Mouse (Mus musculus) small intestine, adult 2 months (tissue): ENCODE measurements at regions not wholly inside any gene's neighbourhood (a gene's known extent, or its start where the extent isn't known, plus 50 kb on each side); places are given as distances from the start of the nearest gene placed in this dataset.

ENCODE experiments used
- H3K27ac ChIP-seq: fragments of 200-500 bp; 2 replicates; pipeline ENCODE4 v1.5.1; 2012; ENCODE audit warnings: low read depth, low read length, control low read depth, inconsistent platforms; ENCODE audit not compliant: insufficient read depth
- H3K27me3 ChIP-seq: fragments of 200-500 bp; 2 replicates; pipeline ENCODE4 v1.6.1; 2012; ENCODE audit warnings: mild to moderate bottlenecking, moderate library complexity, low read length, inconsistent platforms; ENCODE audit not compliant: control insufficient read depth, insufficient read depth
- H3K36me3 ChIP-seq: fragments of 200-500 bp; 2 replicates; pipeline ENCODE4 v1.6.1; 2012; ENCODE audit warnings: mild to moderate bottlenecking, low read length, control low read depth, inconsistent platforms; ENCODE audit not compliant: control insufficient read depth, insufficient read depth
- H3K4me1 ChIP-seq: fragments of 200-500 bp; 2 replicates; pipeline ENCODE4 v1.6.1; 2012; ENCODE audit warnings: low read length, inconsistent platforms, mixed read lengths; ENCODE audit not compliant: control insufficient read depth, insufficient read depth, insufficient read length
- H3K4me3 ChIP-seq: fragments of 200-500 bp; 2 replicates; pipeline ENCODE4 v1.5.1; 2012; ENCODE audit warnings: low read depth, mild to moderate bottlenecking, control low read depth, inconsistent platforms, low read length, moderate library complexity
- CTCF ChIP-seq: fragments of 200-500 bp; IDR thresholded peaks from 2 replicates; pipeline ENCODE4 v1.5.1; 2012; ENCODE audit warnings: low read depth, mild to moderate bottlenecking, control low read depth, inconsistent platforms, low read length, moderate library complexity, mixed read lengths; ENCODE audit not compliant: insufficient replicate concordance, insufficient read length; ENCODE audit errors: extremely low read depth
- POLR2A ChIP-seq: fragments of 200-500 bp; IDR thresholded peaks from 2 replicates; pipeline ENCODE4 v1.6.1; 2012; ENCODE audit warnings: low read depth, mild to moderate bottlenecking, control low read depth, inconsistent platforms, low read length, moderate library complexity
- WGBS: fragments of 180-500 bp; shearing (Covaris S2); methylation state at CpG from one replicate; pipeline ENCODE4 v1.1.7; 2018; 5-methylcytosine and 5-hydroxymethylcytosine counted together

DNA sequence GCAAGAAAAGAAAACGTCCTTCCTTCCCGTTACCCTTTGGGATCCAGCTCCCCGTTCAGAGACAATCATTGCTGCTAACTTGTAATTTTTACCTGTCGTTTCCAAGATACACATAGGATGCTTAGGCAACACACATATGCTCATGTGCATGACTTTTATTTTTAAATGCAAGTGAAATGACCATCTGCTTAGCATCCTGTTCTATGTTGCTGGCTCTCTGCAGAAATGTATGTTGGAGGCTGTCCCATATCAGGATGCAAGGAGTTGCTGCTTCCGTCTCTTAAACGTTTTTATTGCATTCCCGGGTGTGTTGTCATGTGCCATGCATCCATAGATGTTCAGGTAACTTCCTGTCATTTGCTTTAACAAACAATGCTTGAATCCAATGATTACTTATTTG lies 304.9 kb upstream of the Fam92a start:
- Histone ChIP-seq H3K4me3 (no peak overlapping the region), H3K36me3 (no peaks in the 10 kb centered on the region), H3K4me1 (no peaks in the 10 kb centered on the region), H3K27ac (no peak overlapping the region), H3K27me3 (no peaks in the 10 kb centered on the region)
- TF ChIP-seq POLR2A (no peak), CTCF (no peak)
- WGBS, result 86% methylated on average over 7 of the region's 7 CpGs

GRCm38 (mm10) chr4:12474981-12475568 lies 303.3 kb upstream of the Fam92a start:
- H3K4me1 ChIP-seq, result no peaks in the 10 kb centered on the region
- no peak overlapping the region for H3K27ac ChIP-seq
- TF ChIP-seq CTCF (no peak), POLR2A (no peak)
- H3K27me3 ChIP-seq, result no peaks in the 10 kb centered on the region
- no peak overlapping the region for H3K4me3 ChIP-seq
- H3K36me3 ChIP-seq, result no peaks in the 10 kb centered on the region
- WGBS, result 49% methylated on average over 4 of the region's 4 CpGs

DNA sequence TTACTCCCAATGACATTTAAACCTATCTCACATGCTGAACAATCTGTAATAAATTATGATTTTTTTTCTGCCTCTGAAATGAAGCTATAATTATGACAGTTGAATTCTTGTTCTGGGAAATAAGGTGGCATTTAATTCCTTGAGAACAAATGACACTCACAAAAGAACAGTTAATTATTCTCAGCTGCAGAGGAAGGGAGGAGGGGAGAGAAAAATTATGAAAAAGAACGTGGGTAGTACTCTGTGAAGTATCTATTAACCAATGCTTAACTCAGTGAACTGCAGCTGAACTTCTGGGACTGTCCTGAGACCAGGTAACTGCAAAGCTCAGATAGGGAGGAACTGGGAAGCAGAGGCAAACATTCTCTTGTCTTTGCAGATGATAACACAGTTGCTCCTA lies 302.6 kb upstream of the Fam92a start:
- Histone ChIP-seq H3K4me3 (no peak overlapping the region), H3K27me3 (no peaks in the 10 kb centered on the region), H3K4me1 (no peaks in the 10 kb centered on the region), H3K36me3 (no peaks in the 10 kb centered on the region), H3K27ac (no peak overlapping the region)
- WGBS, result 22% methylated on average over 1 of the region's 1 CpGs
- TF ChIP-seq POLR2A, result no peak
- no peak for TF ChIP-seq CTCF

DNA sequence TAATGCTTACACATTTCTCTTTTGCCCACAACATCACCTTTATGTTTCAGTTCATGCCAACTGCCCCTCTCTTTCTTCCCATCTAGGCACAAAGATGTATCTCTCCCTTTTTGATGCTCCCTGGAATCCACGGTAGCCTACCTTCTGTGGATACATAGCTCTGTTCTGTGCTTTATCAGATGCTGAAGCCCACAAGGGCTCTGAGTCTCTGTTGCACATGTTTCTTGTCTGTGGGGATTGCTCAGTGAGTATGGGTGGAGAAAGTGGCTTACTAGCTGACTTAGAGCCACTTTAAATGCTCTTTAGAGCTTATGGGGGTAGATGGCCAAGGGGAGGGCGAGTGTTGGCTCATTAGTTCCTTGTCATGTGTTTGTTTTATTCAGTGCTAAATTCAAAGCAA lies 289.9 kb upstream of the Fam92a start:
- TF ChIP-seq CTCF (no peak), POLR2A (no peak)
- Histone ChIP-seq H3K27ac (no peak overlapping the region), H3K27me3 (no peaks in the 10 kb centered on the region), H3K4me1 (no peaks in the 10 kb centered on the region), H3K36me3 (no peaks in the 10 kb centered on the region), H3K4me3 (no peak overlapping the region)
- WGBS, result 70% methylated on average over 2 of the region's 2 CpGs

GRCm38 (mm10) chr4:12461251-12461650 lies 289.4 kb upstream of the Fam92a start:
- H3K27me3 ChIP-seq, result no peaks in the 10 kb centered on the region
- no peaks in the 10 kb centered on the region for H3K4me1 ChIP-seq
- no peak overlapping the region for H3K27ac ChIP-seq
- no peak overlapping the region for H3K4me3 ChIP-seq
- TF ChIP-seq CTCF (no peak), POLR2A (no peak)
- WGBS, result 69% methylated on average over 4 of the region's 4 CpGs
- H3K36me3 ChIP-seq, result no peaks in the 10 kb centered on the region

- 73% methylated on average over 8 of the region's 8 CpGs for WGBS
- H3K4me3 ChIP-seq, result no peak overlapping the region
- H3K36me3 ChIP-seq, result no peaks in the 10 kb centered on the region
- no peak overlapping the region for H3K27ac ChIP-seq
- TF ChIP-seq POLR2A, result no peak
- no peak for TF ChIP-seq CTCF
- H3K4me1 ChIP-seq, result no peaks in the 10 kb centered on the region
- H3K27me3 ChIP-seq, result no peaks in the 10 kb centered on the region
These were observed 286.3 kb upstream of the Fam92a start for GRCm38 (mm10) chr4:12457978-12458597.

GRCm38 (mm10) chr4:12452086-12452485 lies 280.3 kb upstream of the Fam92a start:
- H3K4me3 ChIP-seq, result no peak overlapping the region
- no peak overlapping the region for H3K27ac ChIP-seq
- WGBS, result 85% methylated on average over 2 of the region's 2 CpGs
- H3K27me3 ChIP-seq, result no peaks in the 10 kb centered on the region
- no peaks in the 10 kb centered on the region for H3K4me1 ChIP-seq
- TF ChIP-seq POLR2A (no peak), CTCF (no peak)
- no peaks in the 10 kb centered on the region for H3K36me3 ChIP-seq
